Mouse (Mus musculus) forebrain, embryonic 15.5 days (tissue): ENCODE results near the gene D930007J09Rik. TPM values are rescaled to one million over a fixed set of nuclear protein-coding genes. Genes with fewer than 3 reads are reported as not detected.

Experiments
- ATAC-seq: fragments of 200-750 bp; cut with Nextera tagmentation; replicated peaks from 2 replicates; pipeline ENCODE4 v1.8.0; 2017; ENCODE audit warnings: mild to moderate bottlenecking, moderate TSS enrichment, moderate library complexity
- H3K27ac ChIP-seq: fragments of 300-500 bp; sonication (generic); replicated peaks from 2 replicates; pipeline ENCODE4 v1.5.1; 2015; ENCODE audit warnings: mild to moderate bottlenecking, inconsistent platforms
- H3K27me3 ChIP-seq: fragments of 300-500 bp; sonication (generic); 2 replicates; pipeline ENCODE4 v1.6.1; 2015; ENCODE audit warnings: inconsistent platforms
- H3K36me3 ChIP-seq: fragments of 300-500 bp; sonication (generic); 2 replicates; pipeline ENCODE4 v1.6.1; 2015; ENCODE audit warnings: mild to moderate bottlenecking, inconsistent platforms
- H3K4me1 ChIP-seq: fragments of 300-500 bp; sonication (generic); 2 replicates; pipeline ENCODE4 v1.6.1; 2015; ENCODE audit warnings: inconsistent platforms
- H3K4me2 ChIP-seq: fragments of 300-500 bp; sonication (generic); replicated peaks from 2 replicates; pipeline ENCODE4 v1.6.1; 2015; ENCODE audit warnings: mild to moderate bottlenecking, inconsistent platforms
- H3K4me3 ChIP-seq: fragments of 300-500 bp; sonication (generic); 2 replicates; pipeline ENCODE4 v1.5.1; 2015; ENCODE audit warnings: mild to moderate bottlenecking, inconsistent platforms
- H3K9ac ChIP-seq: fragments of 300-500 bp; sonication (generic); replicated peaks from 2 replicates; pipeline ENCODE4 v1.6.1; 2015; ENCODE audit warnings: mild to moderate bottlenecking, inconsistent platforms
- H3K9me3 ChIP-seq: fragments of 300-500 bp; sonication (generic); 2 replicates; pipeline ENCODE4 v1.6.1; 2016; ENCODE audit warnings: inconsistent platforms
- WGBS: fragments of 180-500 bp; shearing (Covaris S2); methylation state at CpG from one replicate; pipeline ENCODE4 v1.1.7; 2015; ENCODE audit warnings: mixed read lengths; 5-methylcytosine and 5-hydroxymethylcytosine counted together
- polyA plus RNA-seq: library from polyadenylated mRNA; unstranded; fragments of >200 nt; fragmentation: Nextera tagmentation; extraction: Ambion mirVana; gene quantifications from 2 replicates; pipeline ENCODE4 v1.2.1, GENCODE M21; 2015

The D930007J09Rik gene
- polyA plus RNA-seq, 1 experiment from 2014 or later = not detected

GRCm38 (mm10) chr13:32831505-32832273 is 29.0 kb upstream of the D930007J09Rik start:
- ATAC-seq = no peak
- Histone ChIP-seq H3K4me1 (no peaks in the 10 kb centered on the region), H3K27ac (no peak overlapping the region), H3K27me3 (no peaks in the 10 kb centered on the region), H3K4me2 (no peak overlapping the region), H3K36me3 (no peaks in the 10 kb centered on the region), H3K9me3 (no peaks in the 10 kb centered on the region), H3K4me3 (no peak overlapping the region), H3K9ac (no peak overlapping the region)
- 83% methylated on average over 3 of the region's 3 CpGs for WGBS

DNA sequence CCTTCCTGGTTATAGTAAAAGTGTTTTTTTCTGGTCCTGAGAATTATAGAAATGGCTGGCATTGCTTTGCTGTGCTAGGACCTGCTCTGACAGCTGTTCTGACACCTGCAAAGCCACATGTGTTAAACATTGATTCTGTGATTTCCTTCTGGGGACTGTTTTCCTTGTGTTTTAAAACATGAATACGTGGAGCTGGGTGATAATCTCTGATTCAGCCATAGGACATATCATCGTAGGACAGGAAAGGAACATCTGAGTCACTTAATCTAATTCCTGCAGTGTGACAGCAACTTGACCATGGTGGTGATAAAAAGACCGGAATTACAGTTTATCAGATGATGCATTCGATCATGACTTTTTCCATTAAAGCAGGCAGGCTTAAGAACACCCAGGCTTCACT is 26.2 kb upstream of the D930007J09Rik start:
- Histone ChIP-seq H3K4me3 (no peak overlapping the region), H3K9ac (no peak overlapping the region), H3K36me3 (no peaks in the 10 kb centered on the region), H3K4me2 (no peak overlapping the region), H3K27me3 (no peaks in the 10 kb centered on the region), H3K4me1 (no peaks in the 10 kb centered on the region), H3K9me3 (no peaks in the 10 kb centered on the region), H3K27ac (no peak overlapping the region)
- WGBS = 88% methylated on average over 4 of the region's 4 CpGs
- no peak for ATAC-seq

GRCm38 (mm10) chr13:32827951-32828350 is 25.3 kb upstream of the D930007J09Rik start:
- H3K27me3 ChIP-seq = no peaks in the 10 kb centered on the region
- H3K9me3 ChIP-seq = no peaks in the 10 kb centered on the region
- no peak overlapping the region for H3K4me3 ChIP-seq
- no peaks in the 10 kb centered on the region for H3K4me1 ChIP-seq
- H3K36me3 ChIP-seq = no peaks in the 10 kb centered on the region
- H3K4me2 ChIP-seq = no peak overlapping the region
- H3K27ac ChIP-seq = no peak overlapping the region
- ATAC-seq = no peak
- no peak overlapping the region for H3K9ac ChIP-seq
- 59% methylated on average over 4 of the region's 4 CpGs for WGBS

- 84% methylated on average over 3 of the region's 3 CpGs for WGBS
- Histone ChIP-seq H3K27me3 (no peaks in the 10 kb centered on the region), H3K4me3 (no peak overlapping the region), H3K36me3 (peaks cover 3% of the 10 kb centered on the region; the same call in 1 of the 2 replicates), H3K9me3 (no peaks in the 10 kb centered on the region), H3K4me1 (no peaks in the 10 kb centered on the region), H3K9ac (no peak overlapping the region), H3K4me2 (no peak overlapping the region), H3K27ac (no peak overlapping the region)
- ATAC-seq = no peak
Measured at GRCm38 (mm10) chr13:32827111-32827822, 24.6 kb upstream of the D930007J09Rik start.

DNA sequence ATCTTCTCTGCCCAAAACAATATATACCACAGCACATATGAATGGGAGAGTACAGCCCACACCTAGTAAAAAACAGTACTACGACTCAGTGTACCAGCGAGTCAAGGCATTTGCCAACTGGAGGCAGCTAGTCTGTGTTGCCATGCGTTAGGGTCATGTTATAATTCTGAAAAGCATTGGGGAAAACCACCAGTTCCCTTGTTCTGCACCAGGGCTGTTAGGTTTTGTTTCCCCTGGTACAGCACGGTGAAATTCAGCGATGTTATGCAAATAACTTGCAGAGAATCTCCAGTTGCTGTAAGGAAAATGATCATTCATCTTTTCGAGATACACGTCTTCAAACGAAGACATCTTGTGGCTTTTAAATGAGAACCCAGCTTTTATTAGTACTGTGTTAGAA is 22.9 kb upstream of the D930007J09Rik start:
- 91% methylated on average over 8 of the region's 8 CpGs for WGBS
- ATAC-seq = no peak
- Histone ChIP-seq H3K36me3 (peaks cover 19% of the 10 kb centered on the region), H3K9me3 (no peaks in the 10 kb centered on the region), H3K4me2 (no peak overlapping the region), H3K4me1 (no peaks in the 10 kb centered on the region), H3K27ac (no peak overlapping the region), H3K9ac (no peak overlapping the region), H3K27me3 (no peaks in the 10 kb centered on the region), H3K4me3 (no peak overlapping the region)

DNA sequence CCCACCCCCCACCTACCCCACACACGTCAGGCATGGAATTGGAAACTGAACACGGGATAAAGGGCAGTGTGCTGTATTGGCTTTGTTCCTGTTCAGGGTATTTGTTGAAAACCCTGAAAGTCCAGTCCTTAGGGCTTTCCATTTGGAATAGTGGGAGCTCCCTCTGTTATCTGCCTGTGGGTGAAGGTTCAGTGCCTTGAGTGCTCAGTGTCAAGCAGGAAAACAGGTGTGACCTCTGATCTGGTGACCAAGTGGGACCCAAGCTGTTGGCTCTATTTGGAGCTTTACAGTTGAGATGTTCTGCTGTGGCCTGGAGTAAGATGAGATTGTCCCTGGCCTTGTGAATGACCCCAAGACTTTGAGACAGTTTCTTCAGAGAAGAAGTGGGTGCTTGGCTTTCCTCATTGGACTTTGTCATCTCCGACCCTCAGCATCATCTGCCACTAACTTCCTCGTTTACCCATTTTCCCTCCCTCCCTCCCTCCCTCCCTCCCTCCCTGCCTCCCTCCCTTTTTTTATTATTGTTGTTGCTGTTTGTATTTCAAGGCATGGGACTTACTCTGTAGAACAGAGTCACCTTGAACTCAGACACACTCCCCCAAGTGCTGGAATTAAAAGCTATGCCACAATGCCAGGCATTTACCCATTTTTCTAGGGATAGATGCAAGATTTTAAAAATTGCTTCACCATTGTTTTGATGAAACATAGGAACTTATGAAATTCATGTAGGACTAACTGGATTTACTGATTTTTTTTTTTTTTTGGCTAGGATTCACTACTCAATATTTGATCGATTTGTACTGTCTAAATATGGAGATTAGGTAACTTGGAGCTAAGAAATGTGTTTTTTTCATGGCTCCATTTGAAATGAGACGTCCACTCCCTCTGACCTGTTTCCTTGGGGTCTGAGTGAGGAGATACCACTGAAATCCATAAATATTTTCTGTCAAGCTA is 22.0 kb upstream of the D930007J09Rik start:
- H3K27ac ChIP-seq = no peak overlapping the region
- H3K9me3 ChIP-seq = no peaks in the 10 kb centered on the region
- H3K36me3 ChIP-seq = peaks cover 27% of the 10 kb centered on the region
- H3K4me2 ChIP-seq = no peak overlapping the region
- no peaks in the 10 kb centered on the region for H3K27me3 ChIP-seq
- 84% methylated on average over 6 of the region's 6 CpGs for WGBS
- no peaks in the 10 kb centered on the region for H3K4me1 ChIP-seq
- H3K9ac ChIP-seq = no peak overlapping the region
- no peak for ATAC-seq
- H3K4me3 ChIP-seq = no peak overlapping the region

GRCm38 (mm10) chr13:32823126-32823525 is 20.5 kb upstream of the D930007J09Rik start:
- no peak overlapping the region for H3K4me2 ChIP-seq
- ATAC-seq = no peak
- H3K4me1 ChIP-seq = no peaks in the 10 kb centered on the region
- H3K9ac ChIP-seq = no peak overlapping the region
- no peaks in the 10 kb centered on the region for H3K27me3 ChIP-seq
- 91% methylated on average over 6 of the region's 6 CpGs for WGBS
- no peak overlapping the region for H3K27ac ChIP-seq
- H3K9me3 ChIP-seq = no peaks in the 10 kb centered on the region
- peaks cover 38% of the 10 kb centered on the region for H3K36me3 ChIP-seq
- no peak overlapping the region for H3K4me3 ChIP-seq

DNA sequence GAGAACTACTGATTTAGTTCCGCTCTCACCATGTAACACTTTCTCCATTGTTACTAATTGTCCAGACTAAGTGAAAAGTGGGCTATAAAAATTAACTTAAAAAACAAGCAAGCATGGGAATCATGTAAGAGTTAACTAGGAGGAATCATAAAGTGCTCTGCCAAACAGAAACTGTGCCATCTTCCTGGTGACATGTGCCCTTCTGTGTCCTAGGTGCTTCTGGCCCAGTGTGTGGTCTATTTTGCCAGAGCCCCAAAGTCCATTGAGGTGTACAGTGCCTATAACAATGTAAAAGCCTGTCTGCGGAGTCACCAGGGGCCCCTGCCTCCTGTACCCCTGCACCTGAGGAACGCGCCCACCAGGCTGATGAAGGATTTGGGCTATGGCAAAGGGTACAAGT is 19.0 kb upstream of the D930007J09Rik start:
- no peaks in the 10 kb centered on the region for H3K9me3 ChIP-seq
- no peaks in the 10 kb centered on the region for H3K27me3 ChIP-seq
- no peak overlapping the region for H3K4me2 ChIP-seq
- no peak for ATAC-seq
- 94% methylated on average over 4 of the region's 4 CpGs for WGBS
- no peaks in the 10 kb centered on the region for H3K4me1 ChIP-seq
- no peak overlapping the region for H3K9ac ChIP-seq
- no peak overlapping the region for H3K27ac ChIP-seq
- peaks cover 50% of the 10 kb centered on the region for H3K36me3 ChIP-seq
- no peak overlapping the region for H3K4me3 ChIP-seq

DNA sequence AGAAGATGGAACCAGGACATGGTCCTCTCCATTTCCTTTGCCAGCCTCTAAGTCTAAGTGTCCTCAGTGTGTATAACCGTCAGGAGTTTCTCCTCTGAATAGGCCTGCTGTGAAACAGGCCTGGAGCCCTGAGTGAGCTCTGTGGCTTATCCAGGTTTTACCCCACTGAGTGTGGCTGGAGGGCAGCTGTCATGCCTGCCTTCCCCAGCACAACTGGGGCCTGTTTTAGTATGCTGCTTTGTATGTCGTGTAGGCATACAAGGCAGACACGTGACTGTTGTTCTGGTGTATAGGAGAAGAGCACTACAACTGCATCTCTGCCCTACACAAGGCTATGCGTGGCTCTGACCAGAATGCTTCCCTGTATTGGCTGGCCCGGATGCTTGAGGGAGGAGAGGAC is 17.3 kb upstream of the D930007J09Rik start:
- Histone ChIP-seq H3K27me3 (no peaks in the 10 kb centered on the region), H3K9me3 (no peaks in the 10 kb centered on the region), H3K27ac (no peak overlapping the region), H3K36me3 (peaks cover 57% of the 10 kb centered on the region), H3K9ac (no peak overlapping the region), H3K4me3 (no peak overlapping the region), H3K4me1 (no peaks in the 10 kb centered on the region), H3K4me2 (no peak overlapping the region)
- 91% methylated on average over 5 of the region's 5 CpGs for WGBS
- no peak for ATAC-seq

DNA sequence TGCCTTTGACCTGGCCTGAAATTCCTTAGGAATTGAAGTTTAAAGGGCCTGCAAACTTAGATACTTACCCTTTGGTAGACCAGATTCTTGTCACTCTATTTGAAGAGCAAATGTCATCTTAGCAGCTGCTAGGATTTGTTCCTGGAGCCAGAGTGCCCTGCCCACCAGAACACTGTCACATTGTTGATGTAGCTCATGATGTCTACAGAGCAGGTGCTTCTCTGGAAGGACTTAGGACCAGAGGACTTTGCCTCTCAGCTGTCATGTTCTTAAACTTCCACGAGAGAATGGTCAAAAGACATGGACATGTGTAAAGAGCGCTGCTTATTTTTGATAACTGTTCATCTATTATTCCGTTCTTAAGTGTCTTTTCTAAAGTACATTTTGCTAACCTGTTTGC is 16.6 kb upstream of the D930007J09Rik start:
- ATAC-seq = no peak
- Histone ChIP-seq H3K27me3 (no peaks in the 10 kb centered on the region), H3K4me2 (no peak overlapping the region), H3K4me3 (no peak overlapping the region), H3K4me1 (no peaks in the 10 kb centered on the region), H3K27ac (no peak overlapping the region), H3K9ac (no peak overlapping the region), H3K36me3 (peaks cover 60% of the 10 kb centered on the region), H3K9me3 (no peaks in the 10 kb centered on the region)
- 97% methylated on average over 3 of the region's 3 CpGs for WGBS

DNA sequence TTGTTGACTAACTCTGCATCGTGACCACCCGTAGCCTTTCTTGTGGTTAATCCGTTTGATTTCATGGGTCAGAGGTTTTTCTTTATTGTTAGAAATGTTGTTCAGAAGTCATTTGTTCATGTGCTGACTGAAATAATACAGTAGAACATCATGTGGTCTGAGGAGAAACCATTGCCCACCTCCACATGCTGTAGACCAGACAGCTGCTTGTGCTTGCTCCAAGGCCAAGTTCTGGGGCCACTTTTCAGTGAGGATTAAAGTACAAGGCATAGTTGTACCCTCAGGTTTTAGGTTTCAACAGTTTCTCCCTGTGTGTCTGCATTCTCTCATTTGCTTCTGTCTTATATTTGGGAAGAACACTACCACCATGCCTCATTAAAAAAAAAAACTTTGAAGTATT is 5.0 kb upstream of the D930007J09Rik start:
- Histone ChIP-seq H3K4me1 (peaks cover 25% of the 10 kb centered on the region), H3K27ac (no peak overlapping the region), H3K27me3 (no peaks in the 10 kb centered on the region), H3K36me3 (peaks cover 27% of the 10 kb centered on the region), H3K4me3 (no peak overlapping the region), H3K4me2 (no peak overlapping the region), H3K9me3 (no peaks in the 10 kb centered on the region), H3K9ac (no peak overlapping the region)
- 59% methylated on average over 3 of the region's 3 CpGs for WGBS
- ATAC-seq = no peak

- Histone ChIP-seq H3K36me3 (peaks cover 27% of the 10 kb centered on the region), H3K4me2 (no peak overlapping the region), H3K9me3 (no peaks in the 10 kb centered on the region), H3K4me1 (peaks cover 25% of the 10 kb centered on the region), H3K9ac (no peak overlapping the region), H3K27ac (no peak overlapping the region), H3K27me3 (no peaks in the 10 kb centered on the region), H3K4me3 (no peak overlapping the region)
- ATAC-seq = no peak
- 88% methylated on average over 7 of the region's 7 CpGs for WGBS
Measured at GRCm38 (mm10) chr13:32806820-32807219, 4.2 kb upstream of the D930007J09Rik start.
